Mouse (Mus musculus) liver, postnatal 0 days (tissue): ENCODE data around the gene Atrip. TPM values are rescaled to one million over a fixed set of nuclear protein-coding genes. Genes with fewer than 3 reads are reported as not detected.

Source experiments
- ATAC-seq: fragments of 200-750 bp; cut with Nextera tagmentation; 2 replicates; pipeline ENCODE4 v1.8.0; 2017; ENCODE audit warnings: mild to moderate bottlenecking, moderate library complexity
- DNase-seq: peaks from one replicate; pipeline ENCODE4 v3.0.0-alpha.2; 2016
- H3K27ac ChIP-seq: fragments of 300-500 bp; sonication (generic); 2 replicates; pipeline ENCODE4 v1.5.1; 2014; ENCODE audit warnings: antibody characterized with exemption, moderate library complexity, mild to moderate bottlenecking, low read depth
- H3K27me3 ChIP-seq: fragments of 300-500 bp; sonication (generic); 2 replicates; pipeline ENCODE4 v1.6.1; 2014; ENCODE audit warnings: low read length, control low read depth, mixed read lengths; ENCODE audit not compliant: insufficient read depth
- H3K36me3 ChIP-seq: fragments of 300-500 bp; sonication (generic); replicated peaks from 2 replicates; pipeline ENCODE4 v1.6.1; 2014; ENCODE audit warnings: mild to moderate bottlenecking, control low read depth, low read length, moderate library complexity, mixed read lengths; ENCODE audit not compliant: insufficient read depth
- H3K4me1 ChIP-seq: fragments of 300-500 bp; sonication (generic); 2 replicates; pipeline ENCODE4 v1.6.1; 2014; ENCODE audit warnings: antibody characterized with exemption, mild to moderate bottlenecking, control low read depth; ENCODE audit not compliant: insufficient read depth
- H3K4me2 ChIP-seq: fragments of 300-500 bp; sonication (generic); 2 replicates; pipeline ENCODE4 v1.6.1; 2014; ENCODE audit warnings: low read depth, mild to moderate bottlenecking, low read length, moderate library complexity, mixed read lengths
- H3K4me3 ChIP-seq: fragments of 300-500 bp; sonication (generic); 2 replicates; pipeline ENCODE4 v1.5.1; 2014; ENCODE audit warnings: low read depth, low read length
- H3K9ac ChIP-seq: fragments of 300-500 bp; sonication (generic); replicated peaks from 2 replicates; pipeline ENCODE4 v1.6.1; 2014; ENCODE audit warnings: mild to moderate bottlenecking, moderate library complexity
- H3K9me3 ChIP-seq: fragments of 300-500 bp; sonication (generic); 2 replicates; pipeline ENCODE4 v1.6.1; 2016; ENCODE audit warnings: mild to moderate bottlenecking, control low read depth, low read length, mixed read lengths
- CTCF ChIP-seq: sonication (generic); IDR thresholded peaks from 2 replicates; pipeline ENCODE4 v1.5.1; 2016; ENCODE audit warnings: antibody characterized with exemption, low read depth
- EP300 ChIP-seq: IDR thresholded peaks from 2 replicates; pipeline ENCODE4 v1.6.1; 2016; ENCODE audit warnings: antibody characterized with exemption, low read depth, mild to moderate bottlenecking
- WGBS: fragments of 180-500 bp; shearing (Covaris S2); extraction: QIAGEN DNeasy Blood & Tissue Kit; methylation state at CpG from one replicate; pipeline ENCODE4 v1.1.7; 2014; ENCODE audit not compliant: insufficient replicate concordance; 5-methylcytosine and 5-hydroxymethylcytosine counted together
- polyA plus RNA-seq: library from polyadenylated mRNA; unstranded; fragments of >200 nt; fragmentation: Nextera tagmentation; extraction: Ambion mirVana; gene quantifications from 2 replicates; pipeline ENCODE4 v1.2.1, GENCODE M21; 2015

Gene Atrip
- polyA plus RNA-seq, 1 experiment from 2014 or later: 6.7 TPM

GRCm38 (mm10) chr9:109107341-109107740, 33.4 kb upstream of the Atrip start:
- Histone ChIP-seq H3K27ac (no peak overlapping the region), H3K4me2 (no peak overlapping the region), H3K9ac (no peak overlapping the region), H3K9me3 (no peaks in the 10 kb centered on the region), H3K27me3 (no peaks in the 10 kb centered on the region), H3K36me3 (peaks cover 17% of the 10 kb centered on the region), H3K4me1 (no peaks in the 10 kb centered on the region), H3K4me3 (no peak overlapping the region)
- WGBS: 88% methylated on average over 5 of the region's 6 CpGs
- no peak for ATAC-seq
- DNase-seq: no peak
- TF ChIP-seq CTCF (no peak), EP300 (no peak)

GRCm38 (mm10) chr9:109105648-109106047, 31.7 kb upstream of the Atrip start:
- Histone ChIP-seq H3K4me3 (no peak overlapping the region), H3K4me2 (no peak overlapping the region), H3K27ac (no peak overlapping the region), H3K27me3 (no peaks in the 10 kb centered on the region), H3K36me3 (peaks cover 7% of the 10 kb centered on the region), H3K9ac (no peak overlapping the region), H3K9me3 (no peaks in the 10 kb centered on the region), H3K4me1 (no peaks in the 10 kb centered on the region)
- no peak for ATAC-seq
- TF ChIP-seq EP300: no peak
- no peak for TF ChIP-seq CTCF
- DNase-seq: no peak
- WGBS: 68% methylated on average over 12 of the region's 12 CpGs

GRCm38 (mm10) chr9:109105011-109105410, 31.1 kb upstream of the Atrip start:
- Histone ChIP-seq H3K4me1 (no peaks in the 10 kb centered on the region), H3K9ac (no peak overlapping the region), H3K4me3 (no peak overlapping the region), H3K9me3 (no peaks in the 10 kb centered on the region), H3K27ac (no peak overlapping the region), H3K4me2 (no peak overlapping the region), H3K27me3 (no peaks in the 10 kb centered on the region), H3K36me3 (peaks cover 11% of the 10 kb centered on the region)
- TF ChIP-seq CTCF (no peak), EP300 (no peak)
- 75% methylated on average over 12 of the region's 12 CpGs for WGBS
- ATAC-seq (0 out of 2 replicates have a peak, but pooled peaks have one; percentile 7), DNase-seq (no peak)

GRCm38 (mm10) chr9:109104083-109104482, 30.2 kb upstream of the Atrip start:
- Histone ChIP-seq H3K4me2 (no peak overlapping the region), H3K9ac (no peak overlapping the region), H3K4me1 (0 out of 2 replicates have a peak, but pooled peaks cover under 1% of the 10 kb centered on the region), H3K9me3 (no peaks in the 10 kb centered on the region), H3K4me3 (no peak overlapping the region), H3K36me3 (peaks cover 11% of the 10 kb centered on the region), H3K27ac (no peak overlapping the region), H3K27me3 (no peaks in the 10 kb centered on the region)
- WGBS: 88% methylated on average over 9 of the region's 9 CpGs
- no peak for DNase-seq
- ATAC-seq: no peak
- no peak for TF ChIP-seq CTCF
- TF ChIP-seq EP300: no peak

- no peaks in the 10 kb centered on the region for H3K27me3 ChIP-seq
- no peak overlapping the region for H3K4me2 ChIP-seq
- H3K27ac ChIP-seq: no peak overlapping the region
- H3K9ac ChIP-seq: no peak overlapping the region
- H3K4me3 ChIP-seq: no peak overlapping the region
- peaks cover 11% of the 10 kb centered on the region; the same call in 1 of the 2 replicates for H3K36me3 ChIP-seq
- ATAC-seq (no peak), DNase-seq (no peak)
- WGBS: 59% methylated on average over 7 of the region's 7 CpGs
- H3K9me3 ChIP-seq: no peaks in the 10 kb centered on the region
- no peak for TF ChIP-seq EP300
- no peak for TF ChIP-seq CTCF
- peaks cover 8% of the 10 kb centered on the region; the same call in 1 of the 2 replicates for H3K4me1 ChIP-seq
These were observed 29.3 kb upstream of the Atrip start for GRCm38 (mm10) chr9:109103250-109103649.

GRCm38 (mm10) chr9:109102541-109102940, 28.6 kb upstream of the Atrip start:
- ATAC-seq: no peak

More at GRCm38 (mm10) chr9:109102541-109102940, 28.6 kb upstream of the Atrip start:
- H3K9ac ChIP-seq: no peak overlapping the region
- TF ChIP-seq EP300 (no peak), CTCF (no peak)
- no peak overlapping the region for H3K4me3 ChIP-seq
- WGBS: 61% methylated on average over 3 of the region's 3 CpGs
- H3K4me1 ChIP-seq: peaks cover 9% of the 10 kb centered on the region; the same call in 1 of the 2 replicates
- no peak for DNase-seq
- H3K36me3 ChIP-seq: peaks cover 11% of the 10 kb centered on the region; the same call in 1 of the 2 replicates
- H3K4me2 ChIP-seq: no peak overlapping the region
- no peaks in the 10 kb centered on the region for H3K27me3 ChIP-seq
- no peak overlapping the region for H3K27ac ChIP-seq
- no peaks in the 10 kb centered on the region for H3K9me3 ChIP-seq
